Mouse (Mus musculus) lung, postnatal 0 days (tissue): ENCODE data around the gene Cpne4.

Source experiments
- CTCF ChIP-seq: IDR thresholded peaks from 2 replicates; pipeline ENCODE4 v1.5.1; 2016; ENCODE audit warnings: antibody characterized with exemption, mild to moderate bottlenecking
- EP300 ChIP-seq: IDR thresholded peaks from 2 replicates; pipeline ENCODE4 v1.6.1; 2016; ENCODE audit warnings: antibody characterized with exemption, mild to moderate bottlenecking, control low read depth

- TF ChIP-seq CTCF (no peak), EP300 (no peak)
Measured at GRCm38 (mm10) chr9:104804776-104805175, 257.7 kb downstream of the Cpne4 start.
